Mouse (Mus musculus): ENCODE data around the gene Gpnmb.
A peak's percentile ranks its signal among the peaks of the same experiment; 100 is the strongest.

Gpnmb gene

GRCm38 (mm10) chr6:49032783-49033182 is 3.6 kb upstream of the Gpnmb start:
- no peak for DNase-seq

- no peak for DNase-seq
Observed at GRCm38 (mm10) chr6:49037268-49037662, 919 bp downstream of the Gpnmb start.

GRCm38 (mm10) chr6:49039470-49040180 is 3.3 kb downstream of the Gpnmb start:
- DNase-seq: peak; percentile 12

- no peak for DNase-seq
Observed at GRCm38 (mm10) chr6:49046502-49046901, 10.2 kb downstream of the Gpnmb start.

GRCm38 (mm10) chr6:49046976-49047375 is 10.6 kb downstream of the Gpnmb start:
- no peak for DNase-seq

GRCm38 (mm10) chr6:49047848-49048247 is 11.5 kb downstream of the Gpnmb start:
- DNase-seq: no peak

GRCm38 (mm10) chr6:49048395-49048794 is 12.0 kb downstream of the Gpnmb start:
- no peak for DNase-seq

GRCm38 (mm10) chr6:49050677-49051410 is 14.5 kb downstream of the Gpnmb start:
- no peak for DNase-seq

- DNase-seq: no peak
Observed at GRCm38 (mm10) chr6:49052191-49052590, 15.8 kb downstream of the Gpnmb start.

- DNase-seq: no peak
Observed at GRCm38 (mm10) chr6:49055256-49055733, 18.9 kb downstream of the Gpnmb start.

- no peak for DNase-seq
Observed at GRCm38 (mm10) chr6:49056009-49056408, 19.7 kb downstream of the Gpnmb start.

GRCm38 (mm10) chr6:49057053-49058021 is 21.0 kb downstream of the Gpnmb start:
- peak; percentile 38 for DNase-seq

- DNase-seq: no peak
Observed at GRCm38 (mm10) chr6:49068361-49068760, 32.0 kb downstream of the Gpnmb start.

- peak; percentile 93 for DNase-seq
Observed at GRCm38 (mm10) chr6:49073304-49074116, 37.2 kb downstream of the Gpnmb start, which contains the start of gene Malsu1. Gene Malsu1 (plus strand): TSS chr6:49073795.

- DNase-seq: peak; percentile 15
Observed at GRCm38 (mm10) chr6:49074117-49074490, 37.8 kb downstream of the Gpnmb start.

- DNase-seq: no peak
Observed at GRCm38 (mm10) chr6:49077894-49078293, 41.5 kb downstream of the Gpnmb start.

GRCm38 (mm10) chr6:49079313-49079712 is 43.0 kb downstream of the Gpnmb start:
- no peak for DNase-seq

GRCm38 (mm10) chr6:49083008-49083407 is 46.7 kb downstream of the Gpnmb start:
- no peak for DNase-seq

GRCm38 (mm10) chr6:49094968-49095367 is 58.6 kb downstream of the Gpnmb start:
- DNase-seq: no peak

- peak; percentile 37 for DNase-seq
Observed at GRCm38 (mm10) chr6:49096421-49096820, 60.1 kb downstream of the Gpnmb start.

- DNase-seq: peak; percentile 88
Observed at GRCm38 (mm10) chr6:49096933-49097461, 60.7 kb downstream of the Gpnmb start.
